Mouse (Mus musculus) ovary, adult 18-20 months (tissue): ENCODE data around the gene Sh3bp5l.
"Not testable (repeated sequence)": the region's sequence is repeated elsewhere in the genome, so short reads cannot be mapped to it uniquely, and the experiment has no call there.

Experiments
- DNase-seq: peaks from one replicate; pipeline ENCODE4 v3.0.0; 2022; ENCODE audit warnings: low spot score, mixed read lengths

Sh3bp5l gene

GRCm38 (mm10) chr11:58330276-58331148, at the start of gene Sh3bp5l, which contains the start of gene Zfp672:
TSS of gene Sh3bp5l (plus strand) at chr11:58330724.
TSS of gene Zfp672 (minus strand) at chr11:58330339.
- DNase-seq = peak; percentile 86

GRCm38 (mm10) chr11:58281970-58282496, 48.5 kb upstream of the Sh3bp5l start:
- no peak for DNase-seq

GRCm38 (mm10) chr11:58282518-58282917, 48.0 kb upstream of the Sh3bp5l start:
- no peak for DNase-seq

GRCm38 (mm10) chr11:58289992-58290682, 40.4 kb upstream of the Sh3bp5l start:
- no peak for DNase-seq

GRCm38 (mm10) chr11:58290812-58291211, 39.7 kb upstream of the Sh3bp5l start:
- DNase-seq = no peak

GRCm38 (mm10) chr11:58292791-58293190, 37.7 kb upstream of the Sh3bp5l start:
- DNase-seq = no peak

GRCm38 (mm10) chr11:58297396-58297795, 33.1 kb upstream of the Sh3bp5l start:
- DNase-seq = no peak

- peak; percentile 36 for DNase-seq
Observed at GRCm38 (mm10) chr11:58301057-58301456, 29.5 kb upstream of the Sh3bp5l start.

- DNase-seq = peak; percentile 91
Observed at GRCm38 (mm10) chr11:58301837-58302754, 28.4 kb upstream of the Sh3bp5l start.

- no peak for DNase-seq
Observed at GRCm38 (mm10) chr11:58302774-58303445, 27.6 kb upstream of the Sh3bp5l start.

- no peak for DNase-seq
Observed at GRCm38 (mm10) chr11:58303594-58303993, 26.9 kb upstream of the Sh3bp5l start.

- DNase-seq = not testable (repeated sequence)
Observed at GRCm38 (mm10) chr11:58305299-58305698, 25.2 kb upstream of the Sh3bp5l start.

GRCm38 (mm10) chr11:58306860-58307308, 23.6 kb upstream of the Sh3bp5l start, which contains the start of gene Zfp692:
TSS of gene Zfp692 (plus strand) at chr11:58307069.
- peak; percentile 92 for DNase-seq

GRCm38 (mm10) chr11:58307411-58308080, 23.0 kb upstream of the Sh3bp5l start:
- peak; percentile 52 for DNase-seq

GRCm38 (mm10) chr11:58308661-58309060, 21.9 kb upstream of the Sh3bp5l start:
- DNase-seq = no peak

- no peak for DNase-seq
Observed at GRCm38 (mm10) chr11:58314069-58314468, 16.5 kb upstream of the Sh3bp5l start.

- DNase-seq = no peak
Observed at GRCm38 (mm10) chr11:58315536-58316168, 14.9 kb upstream of the Sh3bp5l start.

GRCm38 (mm10) chr11:58316344-58316743, 14.2 kb upstream of the Sh3bp5l start:
- no peak for DNase-seq

GRCm38 (mm10) chr11:58316768-58317390, 13.6 kb upstream of the Sh3bp5l start:
- no peak for DNase-seq
